Mouse (Mus musculus): ENCODE results near the gene Cdkn2b. TPM values are rescaled to one million over a fixed set of nuclear protein-coding genes. Genes with fewer than 3 reads are reported as not detected.

Cdkn2b gene
- polyA plus RNA-seq, 1 experiment from 2014 or later: 0.20 TPM

- under 1% methylated on average over 107 of the region's 117 CpGs for WGBS
- Histone ChIP-seq H3K27ac (ENCODE audit: low read depth, low read length) (no peak within 1 kb of the TSS), H3K4me3 (ENCODE audit: low read depth, low read length) (peak within 1 kb of the TSS; percentile 53), H3K27me3 (replicated peaks; ENCODE audit: control insufficient read depth, insufficient read depth, low read length) (peaks cover 90% of the 10 kb centered on the region), H3K4me1 (ENCODE audit: control insufficient read depth, insufficient read depth, low read length) (no peaks in the 10 kb centered on the region; the same call in 1 of the 2 replicates), H3K36me3 (ENCODE audit: control insufficient read depth, insufficient read depth, low read length) (no peaks in the 10 kb centered on the region), H3K9ac (ENCODE audit: low read length) (peak within 1 kb of the TSS; percentile 53), H3K9me3 (replicated peaks; ENCODE audit: control insufficient read depth, low read length) (no peaks in the 10 kb centered on the region), H3K4me2 (ENCODE audit: low read length) (peak within 1 kb of the TSS; percentile 86)
- peak; percentile 95 for ATAC-seq
- peak; percentile 77 for DNase-seq (ENCODE audit: low spot score)
These were observed 16.1 kb downstream of the Cdkn2b start, which contains the start of gene Cdkn2a for GRCm38 (mm10) chr4:89294486-89295440. TSS of gene Cdkn2a (minus strand) at chr4:89294653.

- Histone ChIP-seq H3K4me3 (ENCODE audit: low read depth, low read length) (peak overlapping the region; percentile 53), H3K4me1 (ENCODE audit: control insufficient read depth, insufficient read depth, low read length) (no peaks in the 10 kb centered on the region; the same call in 1 of the 2 replicates), H3K9me3 (replicated peaks; ENCODE audit: control insufficient read depth, low read length) (no peaks in the 10 kb centered on the region), H3K9ac (ENCODE audit: low read length) (peak overlapping the region; percentile 53), H3K36me3 (ENCODE audit: control insufficient read depth, insufficient read depth, low read length) (no peaks in the 10 kb centered on the region), H3K27ac (ENCODE audit: low read depth, low read length) (no peak overlapping the region), H3K4me2 (ENCODE audit: low read length) (peak overlapping the region; percentile 86), H3K27me3 (replicated peaks; ENCODE audit: control insufficient read depth, insufficient read depth, low read length) (peaks cover 90% of the 10 kb centered on the region)
- DNase-seq (ENCODE audit: low spot score) (no peak), ATAC-seq (no peak; the same call in 1 of the 2 replicates)
- WGBS: 1% methylated on average over 26 of the region's 26 CpGs
These were observed 16.8 kb downstream of the Cdkn2b start for GRCm38 (mm10) chr4:89294091-89294485.

GRCm38 (mm10) chr4:89293516-89293915 is 17.3 kb downstream of the Cdkn2b start:
- no peak overlapping the region for H3K27ac ChIP-seq (ENCODE audit: low read depth, low read length)
- H3K36me3 ChIP-seq (ENCODE audit: control insufficient read depth, insufficient read depth, low read length): no peaks in the 10 kb centered on the region
- H3K4me1 ChIP-seq (ENCODE audit: control insufficient read depth, insufficient read depth, low read length): no peaks in the 10 kb centered on the region; the same call in 1 of the 2 replicates
- H3K9me3 ChIP-seq (replicated peaks; ENCODE audit: control insufficient read depth, low read length): no peaks in the 10 kb centered on the region
- peaks cover 95% of the 10 kb centered on the region for H3K27me3 ChIP-seq (replicated peaks; ENCODE audit: control insufficient read depth, insufficient read depth, low read length)
- H3K4me3 ChIP-seq (ENCODE audit: low read depth, low read length): no peak overlapping the region
- WGBS: 3% methylated on average over 7 of the region's 7 CpGs
- no peak overlapping the region for H3K9ac ChIP-seq (ENCODE audit: low read length)
- DNase-seq (ENCODE audit: low spot score) (no peak), ATAC-seq (no peak)
- H3K4me2 ChIP-seq (ENCODE audit: low read length): no peak overlapping the region

GRCm38 (mm10) chr4:89289028-89289427 is 21.8 kb downstream of the Cdkn2b start:
- DNase-seq (ENCODE audit: low spot score): no peak
- Histone ChIP-seq H3K4me1 (ENCODE audit: control insufficient read depth, insufficient read depth, low read length) (no peaks in the 10 kb centered on the region), H3K36me3 (ENCODE audit: control insufficient read depth, insufficient read depth, low read length) (no peaks in the 10 kb centered on the region), H3K27me3 (replicated peaks; ENCODE audit: control insufficient read depth, insufficient read depth, low read length) (peaks cover 84% of the 10 kb centered on the region), H3K4me2 (ENCODE audit: low read length) (no peak overlapping the region), H3K27ac (ENCODE audit: low read depth, low read length) (no peak overlapping the region), H3K9me3 (replicated peaks; ENCODE audit: control insufficient read depth, low read length) (no peaks in the 10 kb centered on the region), H3K9ac (ENCODE audit: low read length) (no peak overlapping the region), H3K4me3 (ENCODE audit: low read depth, low read length) (no peak overlapping the region)
- 2% methylated on average over 4 of the region's 4 CpGs for WGBS
- no peak for ATAC-seq

GRCm38 (mm10) chr4:89286566-89286965 is 24.3 kb downstream of the Cdkn2b start:
- DNase-seq (ENCODE audit: low spot score): no peak
- no peaks in the 10 kb centered on the region for H3K9me3 ChIP-seq (replicated peaks; ENCODE audit: control insufficient read depth, low read length)
- no peak overlapping the region for H3K4me3 ChIP-seq (ENCODE audit: low read depth, low read length)
- ATAC-seq: no peak
- H3K36me3 ChIP-seq (ENCODE audit: control insufficient read depth, insufficient read depth, low read length): no peaks in the 10 kb centered on the region
- H3K27me3 ChIP-seq (replicated peaks; ENCODE audit: control insufficient read depth, insufficient read depth, low read length): peaks cover 82% of the 10 kb centered on the region
- no peak overlapping the region for H3K9ac ChIP-seq (ENCODE audit: low read length)
- 0 out of 2 replicates have a peak, but pooled peaks cover 2% of the 10 kb centered on the region for H3K4me1 ChIP-seq (ENCODE audit: control insufficient read depth, insufficient read depth, low read length)
- no peak overlapping the region for H3K4me2 ChIP-seq (ENCODE audit: low read length)
- no peak overlapping the region for H3K27ac ChIP-seq (ENCODE audit: low read depth, low read length)
- 3% methylated on average over 1 of the region's 1 CpGs for WGBS

- Histone ChIP-seq H3K4me3 (ENCODE audit: low read depth, low read length) (no peak overlapping the region), H3K9me3 (replicated peaks; ENCODE audit: control insufficient read depth, low read length) (no peaks in the 10 kb centered on the region), H3K27ac (ENCODE audit: low read depth, low read length) (no peak overlapping the region), H3K27me3 (replicated peaks; ENCODE audit: control insufficient read depth, insufficient read depth, low read length) (peaks cover 81% of the 10 kb centered on the region), H3K4me2 (ENCODE audit: low read length) (no peak overlapping the region), H3K36me3 (ENCODE audit: control insufficient read depth, insufficient read depth, low read length) (no peaks in the 10 kb centered on the region), H3K4me1 (ENCODE audit: control insufficient read depth, insufficient read depth, low read length) (0 out of 2 replicates have a peak, but pooled peaks cover 2% of the 10 kb centered on the region), H3K9ac (ENCODE audit: low read length) (no peak overlapping the region)
- WGBS: 19% methylated on average over 7 of the region's 7 CpGs
- DNase-seq (ENCODE audit: low spot score) (no peak), ATAC-seq (no peak)
These were observed 25.2 kb downstream of the Cdkn2b start for GRCm38 (mm10) chr4:89285688-89286087.

- Histone ChIP-seq H3K4me1 (ENCODE audit: control insufficient read depth, insufficient read depth, low read length) (0 out of 2 replicates have a peak, but pooled peaks cover 2% of the 10 kb centered on the region), H3K4me2 (ENCODE audit: low read length) (no peak overlapping the region), H3K9ac (ENCODE audit: low read length) (no peak overlapping the region), H3K4me3 (ENCODE audit: low read depth, low read length) (no peak overlapping the region), H3K27ac (ENCODE audit: low read depth, low read length) (no peak overlapping the region), H3K36me3 (ENCODE audit: control insufficient read depth, insufficient read depth, low read length) (no peaks in the 10 kb centered on the region), H3K9me3 (replicated peaks; ENCODE audit: control insufficient read depth, low read length) (no peaks in the 10 kb centered on the region), H3K27me3 (replicated peaks; ENCODE audit: control insufficient read depth, insufficient read depth, low read length) (peaks cover 77% of the 10 kb centered on the region)
- DNase-seq (ENCODE audit: low spot score): no peak
- no peak for ATAC-seq
- WGBS: under 1% methylated on average over 12 of the region's 12 CpGs
These were observed 28.2 kb downstream of the Cdkn2b start for GRCm38 (mm10) chr4:89282661-89283060.

GRCm38 (mm10) chr4:89282036-89282566 is 28.7 kb downstream of the Cdkn2b start:
- peaks cover 78% of the 10 kb centered on the region for H3K27me3 ChIP-seq (replicated peaks; ENCODE audit: control insufficient read depth, insufficient read depth, low read length)
- no peaks in the 10 kb centered on the region for H3K9me3 ChIP-seq (replicated peaks; ENCODE audit: control insufficient read depth, low read length)
- ATAC-seq (peak; percentile 76), DNase-seq (ENCODE audit: low spot score) (no peak)
- no peak overlapping the region for H3K9ac ChIP-seq (ENCODE audit: low read length)
- no peak overlapping the region for H3K4me3 ChIP-seq (ENCODE audit: low read depth, low read length)
- H3K36me3 ChIP-seq (ENCODE audit: control insufficient read depth, insufficient read depth, low read length): no peaks in the 10 kb centered on the region
- under 1% methylated on average over 25 of the region's 25 CpGs for WGBS
- 0 out of 2 replicates have a peak, but pooled peaks cover 2% of the 10 kb centered on the region for H3K4me1 ChIP-seq (ENCODE audit: control insufficient read depth, insufficient read depth, low read length)
- no peak overlapping the region for H3K4me2 ChIP-seq (ENCODE audit: low read length)
- H3K27ac ChIP-seq (ENCODE audit: low read depth, low read length): no peak overlapping the region
